Mouse (Mus musculus) stomach, postnatal 0 days (tissue): ENCODE measurements around the gene Ostc.

Experiments used
- CTCF ChIP-seq: IDR thresholded peaks from 2 replicates; pipeline ENCODE4 v1.5.1; 2016; ENCODE audit warnings: antibody characterized with exemption, low read depth, mild to moderate bottlenecking, moderate library complexity
- EP300 ChIP-seq: optimal IDR thresholded peaks from 2 replicates; pipeline ENCODE3; 2016; ENCODE audit warnings: antibody characterized with exemption

- TF ChIP-seq CTCF (no peak), EP300 (no peak)
These were observed 38.0 kb downstream of the Ostc start for GRCm38 (mm10) chr3:130671291-130671690.
